Mouse (Mus musculus) kidney, postnatal 0 days (tissue): ENCODE data around the gene Hdac5. TPM values are rescaled to one million over a fixed set of nuclear protein-coding genes. Genes with fewer than 3 reads are reported as not detected.
A peak's percentile ranks its signal among the peaks of the same experiment; 100 is the strongest.

Source experiments
- ATAC-seq: fragments of 200-750 bp; cut with Nextera tagmentation; replicated peaks from 2 replicates; pipeline ENCODE4 v1.8.0; 2017; ENCODE audit warnings: low read depth, moderate number of reproducible peaks, moderate TSS enrichment, moderate library complexity; ENCODE audit not compliant: low FRiP score
- DNase-seq: peaks from one replicate; pipeline ENCODE4 v3.0.0-alpha.2; 2016; ENCODE audit warnings: low spot score
- H3K27ac ChIP-seq: fragments of 300-500 bp; sonication (generic); 2 replicates; pipeline ENCODE4 v1.5.1; 2014; ENCODE audit warnings: mild to moderate bottlenecking
- H3K27me3 ChIP-seq: fragments of 300-500 bp; sonication (generic); 2 replicates; pipeline ENCODE4 v1.6.1; 2014; ENCODE audit warnings: low read length, mixed read lengths; ENCODE audit not compliant: insufficient read depth
- H3K36me3 ChIP-seq: fragments of 300-500 bp; sonication (generic); 2 replicates; pipeline ENCODE4 v1.6.1; 2014; ENCODE audit warnings: low read length, mixed read lengths; ENCODE audit not compliant: insufficient read depth
- H3K4me1 ChIP-seq: fragments of 300-500 bp; sonication (generic); replicated peaks from 2 replicates; pipeline ENCODE4 v1.6.1; 2014; ENCODE audit warnings: antibody characterized with exemption, low read length, mixed read lengths; ENCODE audit not compliant: insufficient read depth
- H3K4me2 ChIP-seq: fragments of 300-500 bp; sonication (generic); 2 replicates; pipeline ENCODE4 v1.6.1; 2014; ENCODE audit warnings: mild to moderate bottlenecking, low read length, moderate library complexity, mixed read lengths
- H3K4me3 ChIP-seq: fragments of 300-500 bp; sonication (generic); replicated peaks from 2 replicates; pipeline ENCODE4 v1.5.1; 2014; ENCODE audit warnings: low read depth, low read length
- H3K9ac ChIP-seq: fragments of 300-500 bp; sonication (generic); 2 replicates; pipeline ENCODE4 v1.6.1; 2014; ENCODE audit warnings: low read depth, low read length
- H3K9me3 ChIP-seq: fragments of 300-500 bp; sonication (generic); replicated peaks from 2 replicates; pipeline ENCODE4 v1.6.1; 2016; ENCODE audit warnings: low read length, inconsistent platforms, mixed read lengths
- CTCF ChIP-seq: IDR thresholded peaks from 2 replicates; pipeline ENCODE4 v1.5.1; 2016; ENCODE audit warnings: antibody characterized with exemption, low read depth, mild to moderate bottlenecking, moderate library complexity
- WGBS: fragments of 180-500 bp; shearing (Covaris S2); extraction: QIAGEN DNeasy Blood & Tissue Kit; methylation state at CpG from one replicate; pipeline ENCODE4 v1.1.7; 2014; 5-methylcytosine and 5-hydroxymethylcytosine counted together
- polyA plus RNA-seq: library from polyadenylated mRNA; unstranded; fragments of >200 nt; fragmentation: Nextera tagmentation; extraction: Ambion mirVana; gene quantifications from 2 replicates; pipeline ENCODE4 v1.2.1, GENCODE M21; 2015

Gene Hdac5
- polyA plus RNA-seq, 1 experiment from 2014 or later, result 39.3 TPM

DNA sequence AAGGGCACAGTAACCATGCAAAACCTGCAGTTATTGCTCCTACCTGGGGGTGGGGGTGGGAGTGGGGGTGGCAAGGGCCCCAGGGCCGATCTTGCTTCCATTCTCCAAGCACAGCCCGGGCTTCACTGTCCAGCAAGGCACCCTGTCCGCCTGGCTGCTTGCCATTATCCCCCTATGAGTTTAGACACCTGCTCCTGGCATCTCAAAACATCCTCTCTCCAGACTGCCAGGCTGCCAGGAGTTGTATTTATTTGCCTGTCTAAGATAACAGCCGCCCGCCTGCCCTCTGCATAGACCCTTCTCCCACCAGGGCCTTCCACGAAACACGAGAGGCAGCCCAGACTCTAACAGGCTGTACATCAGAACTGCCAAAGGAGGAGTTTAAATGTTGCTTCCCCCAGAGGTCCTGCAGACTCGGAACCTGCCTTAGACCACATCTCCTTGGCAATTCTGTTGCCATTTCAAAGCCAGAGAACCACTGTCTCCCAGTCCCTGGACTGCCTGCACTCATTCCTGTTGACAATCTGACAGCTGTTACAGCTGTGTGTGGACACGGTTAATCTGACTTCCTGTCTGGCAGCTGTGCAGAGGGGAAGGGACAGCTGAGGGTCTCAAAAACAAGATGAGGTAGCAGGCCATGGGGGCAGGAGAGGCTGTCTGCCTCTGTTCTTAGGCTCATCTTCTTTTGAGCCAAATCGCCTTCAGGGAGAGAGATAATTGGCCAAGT, 15.4 kb downstream of the Hdac5 start:
- DNase-seq (peak; percentile 82), ATAC-seq (no peak)
- Histone ChIP-seq H3K36me3 (no peaks in the 10 kb centered on the region), H3K4me3 (no peak overlapping the region), H3K4me2 (no peak overlapping the region), H3K4me1 (peaks cover 66% of the 10 kb centered on the region), H3K27ac (no peak overlapping the region; the same call in 1 of the 2 replicates), H3K27me3 (no peaks in the 10 kb centered on the region), H3K9me3 (no peaks in the 10 kb centered on the region), H3K9ac (no peak overlapping the region)
- WGBS, result 33% methylated on average over 10 of the region's 10 CpGs
- no peak for TF ChIP-seq CTCF

DNA sequence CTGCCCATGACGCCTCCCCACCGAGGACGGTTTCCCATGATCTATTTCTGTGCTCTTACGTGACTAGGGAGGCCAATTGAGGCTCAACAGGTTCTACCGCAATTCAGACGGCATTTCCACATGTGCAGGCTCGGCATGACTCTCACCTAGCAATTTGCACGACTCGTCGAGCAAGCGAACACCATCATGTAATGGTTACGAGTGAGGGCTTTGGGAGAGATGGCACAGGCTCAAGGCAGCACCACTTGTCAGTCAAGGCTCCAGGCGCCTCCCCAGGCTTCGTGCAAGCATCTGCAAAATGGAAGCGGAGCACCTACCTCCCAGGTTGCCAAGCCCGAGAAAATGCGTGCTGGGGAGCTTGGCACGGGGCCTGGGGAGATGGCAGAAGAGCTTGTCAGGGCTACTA, 18.0 kb downstream of the Hdac5 start:
- no peak overlapping the region for H3K4me2 ChIP-seq
- no peak overlapping the region for H3K9ac ChIP-seq
- H3K27ac ChIP-seq, result no peak overlapping the region
- ATAC-seq (no peak), DNase-seq (no peak)
- H3K27me3 ChIP-seq, result no peaks in the 10 kb centered on the region
- H3K4me3 ChIP-seq, result no peak overlapping the region
- no peaks in the 10 kb centered on the region for H3K36me3 ChIP-seq
- H3K9me3 ChIP-seq, result no peaks in the 10 kb centered on the region
- peaks cover 51% of the 10 kb centered on the region for H3K4me1 ChIP-seq
- 46% methylated on average over 18 of the region's 18 CpGs for WGBS
- no peak for TF ChIP-seq CTCF

DNA sequence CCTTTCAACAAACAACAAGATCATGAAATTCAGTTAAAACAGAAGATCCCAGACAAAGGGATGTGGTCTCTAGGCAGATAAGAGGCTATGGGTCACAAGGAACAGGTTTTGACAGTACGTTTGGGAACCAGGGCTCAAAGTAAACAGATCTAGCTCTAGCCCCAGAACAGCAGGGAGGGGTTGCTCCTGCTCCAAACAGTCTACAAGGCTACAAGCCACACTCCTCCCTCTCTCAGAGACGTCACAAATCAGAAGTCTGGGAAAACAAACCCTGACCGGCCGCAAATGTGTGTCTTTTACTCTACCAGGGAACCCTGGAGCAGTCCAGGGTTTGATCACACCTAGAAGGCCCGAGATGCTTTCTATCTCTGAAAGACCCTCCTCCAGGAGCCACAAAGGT, 19.0 kb downstream of the Hdac5 start:
- no peak for DNase-seq
- no peak for ATAC-seq
- H3K27me3 ChIP-seq, result no peaks in the 10 kb centered on the region
- H3K36me3 ChIP-seq, result peaks cover 6% of the 10 kb centered on the region; the same call in 1 of the 2 replicates
- no peak overlapping the region for H3K4me3 ChIP-seq
- no peak overlapping the region for H3K9ac ChIP-seq
- 36% methylated on average over 5 of the region's 5 CpGs for WGBS
- TF ChIP-seq CTCF, result no peak
- H3K9me3 ChIP-seq, result no peaks in the 10 kb centered on the region
- H3K4me1 ChIP-seq, result peaks cover 43% of the 10 kb centered on the region
- no peak overlapping the region for H3K27ac ChIP-seq
- H3K4me2 ChIP-seq, result no peak overlapping the region

DNA sequence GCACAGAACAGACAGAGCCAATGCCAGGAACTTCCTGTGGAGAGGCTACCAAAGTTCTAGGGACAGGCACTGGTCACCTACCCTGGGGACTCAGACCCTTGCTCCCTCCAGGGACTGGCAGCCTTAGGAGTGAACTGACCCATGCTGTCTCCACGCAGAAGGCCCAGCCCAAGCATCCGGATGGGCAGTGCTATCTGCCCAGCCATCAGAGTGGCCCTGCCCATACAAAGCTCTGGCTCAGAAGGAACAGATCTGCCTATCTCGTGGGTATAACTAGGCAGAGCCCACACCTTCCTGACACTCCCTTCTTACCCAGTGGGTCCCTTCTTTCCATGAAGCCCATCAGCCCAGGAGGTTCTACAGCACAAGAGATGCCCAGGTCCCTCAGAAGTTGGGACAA, 19.8 kb downstream of the Hdac5 start:
- Histone ChIP-seq H3K9me3 (no peaks in the 10 kb centered on the region), H3K27me3 (no peaks in the 10 kb centered on the region), H3K4me2 (no peak overlapping the region), H3K9ac (no peak overlapping the region), H3K27ac (no peak overlapping the region), H3K36me3 (peaks cover 13% of the 10 kb centered on the region), H3K4me3 (no peak overlapping the region), H3K4me1 (peaks cover 35% of the 10 kb centered on the region)
- DNase-seq (no peak), ATAC-seq (no peak)
- 64% methylated on average over 3 of the region's 3 CpGs for WGBS
- no peak; the same call in 1 of the 2 replicates for TF ChIP-seq CTCF

DNA sequence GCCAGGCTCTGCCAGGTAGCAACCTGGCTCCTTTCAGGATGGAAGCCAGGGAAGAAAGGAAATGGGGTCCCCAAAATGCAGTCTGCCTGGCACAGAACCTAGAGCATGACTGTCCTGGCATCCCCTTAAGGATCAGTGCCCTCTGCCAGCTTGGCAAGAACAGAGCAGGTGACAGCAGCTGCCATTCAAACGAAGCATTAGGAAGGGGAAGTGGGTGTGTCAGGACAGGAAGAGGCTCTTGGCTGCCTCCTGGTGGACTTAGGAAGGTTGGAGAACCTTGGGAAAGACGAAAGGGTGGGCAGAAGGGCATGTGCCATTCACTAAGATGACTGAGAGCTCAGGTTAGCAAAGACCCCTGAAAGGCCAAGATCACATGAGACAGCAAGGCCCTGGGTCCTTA, 20.2 kb downstream of the Hdac5 start:
- Histone ChIP-seq H3K4me3 (no peak overlapping the region), H3K4me2 (no peak overlapping the region), H3K9me3 (no peaks in the 10 kb centered on the region), H3K27ac (no peak overlapping the region), H3K4me1 (peaks cover 31% of the 10 kb centered on the region), H3K9ac (no peak overlapping the region), H3K36me3 (peaks cover 17% of the 10 kb centered on the region), H3K27me3 (no peaks in the 10 kb centered on the region)
- TF ChIP-seq CTCF, result peak; percentile 76
- DNase-seq (peak; percentile 65), ATAC-seq (no peak)
- WGBS, result 38% methylated on average over 2 of the region's 2 CpGs

DNA sequence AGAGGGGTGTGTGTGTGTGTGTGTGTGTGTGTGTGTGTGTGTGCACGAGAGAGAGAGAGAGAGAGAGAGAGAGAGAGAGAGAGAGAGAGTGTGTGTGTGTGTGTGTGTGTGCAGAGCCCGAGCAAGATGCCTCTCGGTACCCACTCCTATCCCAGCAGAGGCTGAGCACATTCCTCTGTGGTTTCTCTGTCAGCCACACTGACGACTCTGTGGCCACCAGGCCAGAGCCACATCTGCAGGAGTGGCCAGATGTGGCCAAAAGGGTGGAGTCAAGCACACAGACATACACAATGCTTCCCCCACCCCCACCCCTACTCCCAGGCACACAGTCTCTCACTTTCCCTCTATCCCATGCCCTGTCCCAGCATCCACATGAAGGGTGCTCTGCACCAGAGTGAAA, 21.1 kb downstream of the Hdac5 start:
- Histone ChIP-seq H3K4me2 (no peak overlapping the region), H3K36me3 (peaks cover 26% of the 10 kb centered on the region), H3K9me3 (no peaks in the 10 kb centered on the region), H3K4me1 (peaks cover 24% of the 10 kb centered on the region; the same call in 1 of the 2 replicates), H3K27me3 (no peaks in the 10 kb centered on the region), H3K27ac (no peak overlapping the region), H3K4me3 (no peak overlapping the region), H3K9ac (no peak overlapping the region)
- no peak for TF ChIP-seq CTCF
- 52% methylated on average over 3 of the region's 4 CpGs for WGBS
- ATAC-seq, result no peak
- DNase-seq, result no peak
